Mouse (Mus musculus) 3T3-L1 (cell line): ENCODE results near the gene Tat.

ENCODE experiments used
- DNase-seq: peaks from one replicate; pipeline ENCODE4 v3.0.0-alpha.2; 2015; ENCODE audit warnings: low read depth, low spot score

The Tat gene

GRCm38 (mm10) chr8:109990224-109990623, at the start of gene Tat:
TSS of gene Tat (plus strand) at chr8:109990437.
- DNase-seq: no peak

GRCm38 (mm10) chr8:109941606-109942360, 48.5 kb upstream of the Tat start:
- DNase-seq: peak; percentile 58

GRCm38 (mm10) chr8:109945153-109945632, 45.0 kb upstream of the Tat start:
- DNase-seq: peak; percentile 90

GRCm38 (mm10) chr8:109945694-109946093, 44.5 kb upstream of the Tat start:
- DNase-seq: peak; percentile 14

- DNase-seq: peak; percentile 12
Measured at GRCm38 (mm10) chr8:109946272-109946671, 44.0 kb upstream of the Tat start.

- DNase-seq: no peak
Measured at GRCm38 (mm10) chr8:109947447-109948284, 42.6 kb upstream of the Tat start.

- DNase-seq: no peak
Measured at GRCm38 (mm10) chr8:109948285-109948564, 42.0 kb upstream of the Tat start.

- no peak for DNase-seq
Measured at GRCm38 (mm10) chr8:109952171-109952570, 38.1 kb upstream of the Tat start.

GRCm38 (mm10) chr8:109954486-109954948, 35.7 kb upstream of the Tat start:
- DNase-seq: peak; percentile 59

- peak; percentile 48 for DNase-seq
Measured at GRCm38 (mm10) chr8:109957167-109958028, 32.8 kb upstream of the Tat start.

GRCm38 (mm10) chr8:109958036-109958655, 32.1 kb upstream of the Tat start:
- DNase-seq: peak; percentile 81

GRCm38 (mm10) chr8:109959112-109959511, 31.1 kb upstream of the Tat start:
- no peak for DNase-seq

GRCm38 (mm10) chr8:109961693-109962367, 28.4 kb upstream of the Tat start, which contains the start of gene Marveld3:
TSS of gene Marveld3 (minus strand) at chr8:109962203.
- DNase-seq: no peak

- no peak for DNase-seq
Measured at GRCm38 (mm10) chr8:109962896-109963295, 27.3 kb upstream of the Tat start.

- no peak for DNase-seq
Measured at GRCm38 (mm10) chr8:109963421-109963820, 26.8 kb upstream of the Tat start.

- DNase-seq: no peak
Measured at GRCm38 (mm10) chr8:109964106-109964505, 26.1 kb upstream of the Tat start.

- DNase-seq: no peak
Measured at GRCm38 (mm10) chr8:109968837-109969236, 21.4 kb upstream of the Tat start.

GRCm38 (mm10) chr8:109970323-109970722, 19.9 kb upstream of the Tat start:
- DNase-seq: peak; percentile 73

- no peak for DNase-seq
Measured at GRCm38 (mm10) chr8:109972901-109973300, 17.3 kb upstream of the Tat start.

GRCm38 (mm10) chr8:109979339-109979738, 10.9 kb upstream of the Tat start:
- no peak for DNase-seq
